ENCODE assay signal across 8 mouse cellular contexts in the genomic region with DNA sequence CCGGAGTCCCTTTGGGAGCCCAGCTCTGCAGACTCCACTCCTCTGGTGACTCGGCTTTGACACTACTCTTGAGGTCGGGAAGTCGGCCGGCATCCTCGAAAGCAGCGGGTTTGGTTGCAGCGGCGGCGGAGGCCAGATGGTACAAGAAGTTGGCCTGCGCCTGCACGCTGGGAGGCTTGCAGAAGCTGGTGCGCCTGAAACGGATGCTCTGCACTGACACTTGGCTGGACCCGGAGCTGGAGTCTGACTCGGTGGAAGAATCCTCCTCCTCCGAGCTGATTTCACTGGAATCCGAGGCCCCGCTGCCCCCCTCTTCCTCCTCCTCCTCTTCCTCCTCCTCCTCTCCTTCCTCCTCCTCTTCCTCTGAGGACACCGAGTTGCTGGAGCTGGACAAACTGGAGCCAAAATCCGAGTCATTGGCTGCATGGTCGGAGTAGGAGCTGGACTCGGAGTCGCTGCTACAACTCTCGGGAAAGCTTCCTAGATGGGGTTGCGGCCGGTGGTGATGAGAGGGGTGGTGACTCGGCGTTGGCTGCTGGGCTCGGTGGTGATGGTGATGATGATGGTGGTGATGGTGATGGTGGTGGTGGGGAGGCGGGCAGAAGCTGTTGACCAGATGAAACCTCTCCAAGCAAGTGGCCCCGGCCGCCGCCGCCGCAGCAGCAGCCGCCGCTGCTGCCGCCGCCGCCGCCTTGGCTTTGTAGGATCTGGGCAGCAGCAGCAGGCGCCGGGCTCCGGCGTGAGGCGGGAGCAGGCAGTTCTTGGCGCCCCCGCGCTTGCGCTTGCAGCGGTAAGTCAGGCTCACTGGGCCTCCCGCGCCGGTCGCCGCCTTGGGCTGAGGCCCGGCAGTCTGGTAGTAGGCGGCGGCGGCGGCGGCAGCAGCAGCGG. TPM values are rescaled to one million over a fixed set of nuclear protein-coding genes. Genes with fewer than 3 reads are reported as not detected.
DNase-seq lines count a peak whose midpoint lies in the region; ATAC-seq and TF ChIP-seq lines count a peak whose summit lies in the region.

No protein-coding gene starts in this region.

- peak overlapping the region; percentile 89 for H3K27ac ChIP-seq in intestine, postnatal 0 days (ENCODE audit: low read depth, low read length)
- H3K27ac ChIP-seq in limb, embryonic 13.5 days: peak overlapping the region; percentile 100
- H3K27ac ChIP-seq in midbrain, embryonic 12.5 days (replicated peaks): peak overlapping the region; percentile 100
- peak overlapping the region; percentile 100 for H3K27ac ChIP-seq in stomach, embryonic 14.5 days (ENCODE audit: low read length)

- H3K27me3 ChIP-seq in intestine, postnatal 0 days (replicated peaks; ENCODE audit: control insufficient read depth, insufficient read depth, low read length): no peaks in the 10 kb centered on the region
- H3K27me3 ChIP-seq in limb, embryonic 13.5 days: no peaks in the 10 kb centered on the region
- H3K27me3 ChIP-seq in midbrain, embryonic 12.5 days: no peaks in the 10 kb centered on the region
- H3K27me3 ChIP-seq in stomach, embryonic 14.5 days (ENCODE audit: control insufficient read depth, insufficient read depth, low read length): no peaks in the 10 kb centered on the region

- peak overlapping the region; percentile 76 for H3K9ac ChIP-seq in intestine, postnatal 0 days (ENCODE audit: low read depth, low read length)
- H3K9ac ChIP-seq in limb, embryonic 13.5 days: peak overlapping the region; percentile 100
- H3K9ac ChIP-seq in midbrain, embryonic 12.5 days (replicated peaks): peak overlapping the region; percentile 100
- peak overlapping the region; percentile 99 for H3K9ac ChIP-seq in stomach, embryonic 14.5 days (replicated peaks; ENCODE audit: low read depth, low read length)

- no peaks in the 10 kb centered on the region for H3K36me3 ChIP-seq in intestine, postnatal 0 days (ENCODE audit: control insufficient read depth, insufficient read depth)
- H3K36me3 ChIP-seq in limb, embryonic 13.5 days: no peaks in the 10 kb centered on the region
- no peaks in the 10 kb centered on the region for H3K36me3 ChIP-seq in midbrain, embryonic 12.5 days
- no peaks in the 10 kb centered on the region for H3K36me3 ChIP-seq in stomach, embryonic 14.5 days (ENCODE audit: control insufficient read depth, insufficient read depth, low read length)

- ATAC-seq in intestine, postnatal 0 days: peak; percentile 79
- ATAC-seq in limb, embryonic 13.5 days (ENCODE audit: low FRiP score, low read depth): no peak
- no peak for ATAC-seq in midbrain, embryonic 12.5 days (ENCODE audit: low FRiP score, low read depth)
- peak; percentile 29; the same call in 1 of the 2 replicates for ATAC-seq in stomach, embryonic 14.5 days (ENCODE audit: insufficient number of reproducible peaks, insufficient read depth, low FRiP score, low read depth)

- peaks cover 9% of the 10 kb centered on the region; the same call in 1 of the 2 replicates for H3K4me1 ChIP-seq in intestine, postnatal 0 days (replicated peaks; ENCODE audit: control insufficient read depth, insufficient read depth, low read length)
- peaks cover 49% of the 10 kb centered on the region for H3K4me1 ChIP-seq in limb, embryonic 13.5 days
- H3K4me1 ChIP-seq in midbrain, embryonic 12.5 days: peaks cover 33% of the 10 kb centered on the region
- peaks cover 36% of the 10 kb centered on the region; the same call in 1 of the 2 replicates for H3K4me1 ChIP-seq in stomach, embryonic 14.5 days (ENCODE audit: control insufficient read depth, insufficient read depth, low read length)

- H3K9me3 ChIP-seq in intestine, postnatal 0 days (ENCODE audit: control insufficient read depth): no peaks in the 10 kb centered on the region
- no peaks in the 10 kb centered on the region for H3K9me3 ChIP-seq in limb, embryonic 13.5 days
- no peaks in the 10 kb centered on the region for H3K9me3 ChIP-seq in midbrain, embryonic 12.5 days
- H3K9me3 ChIP-seq in stomach, embryonic 14.5 days (ENCODE audit: control insufficient read depth, low read depth, low read length): no peaks in the 10 kb centered on the region

- H3K4me3 ChIP-seq in intestine, postnatal 0 days (ENCODE audit: low read depth, low read length): peak overlapping the region; percentile 82
- peak overlapping the region; percentile 98 for H3K4me3 ChIP-seq in limb, embryonic 13.5 days
- peak overlapping the region; percentile 99 for H3K4me3 ChIP-seq in midbrain, embryonic 12.5 days
- peak overlapping the region; percentile 89 for H3K4me3 ChIP-seq in stomach, embryonic 14.5 days (ENCODE audit: low read depth, low read length)

- under 1% methylated on average over 64 of the region's 64 CpGs for WGBS in intestine, postnatal 0 days
- under 1% methylated on average over 61 of the region's 64 CpGs for WGBS in limb, embryonic 13.5 days
- under 1% methylated on average over 63 of the region's 64 CpGs for WGBS in midbrain, embryonic 12.5 days
- under 1% methylated on average over 52 of the region's 64 CpGs for WGBS in stomach, embryonic 14.5 days

- no peak for TF ChIP-seq CTCF in intestine, postnatal 0 days (IDR thresholded peaks at IDR 0.05; ENCODE audit: low read depth)

- H3K4me2 ChIP-seq in intestine, postnatal 0 days (replicated peaks; ENCODE audit: low read depth): peak overlapping the region; percentile 93
- H3K4me2 ChIP-seq in limb, embryonic 13.5 days (replicated peaks): peak overlapping the region; percentile 88
- H3K4me2 ChIP-seq in midbrain, embryonic 12.5 days (replicated peaks): peak overlapping the region; percentile 70
- peak overlapping the region; percentile 96 for H3K4me2 ChIP-seq in stomach, embryonic 14.5 days (replicated peaks; ENCODE audit: low read depth, low read length)

- DNase-seq in ovary, postnatal 36 days (ENCODE audit: low spot score): peak; percentile 73
- no peak for DNase-seq in ovary, adult 18-20 months (ENCODE audit: low spot score)
- DNase-seq in embryo, embryonic 10.5 days (ENCODE audit: low spot score): peak; percentile 67
- DNase-seq in heart, adult 18-20 months: peak; percentile 80 to 85

RNA-seq across cellular contexts. Expression of gene Skida1, which starts 1.8 kb away (rescaled TPM):
- total RNA-seq in heart, adult 18-20 months (2021): 1 to 10 TPM; 2.0 to 2.2 TPM
- 0.95 and 1.2 TPM in 2 replicates for polyA plus RNA-seq in intestine, postnatal 0 days (2015; fragmentation: Nextera tagmentation; extraction: Ambion mirVana)
- 12.2 and 14.9 TPM in 2 replicates for polyA plus RNA-seq in limb, embryonic 13.5 days (2015; fragmentation: Nextera tagmentation; extraction: Ambion mirVana)
- 23.8 and 26.6 TPM in 2 replicates for polyA plus RNA-seq in midbrain, embryonic 12.5 days (2016; fragmentation: Nextera tagmentation; extraction: Ambion mirVana)
- 4.4 and 5.0 TPM in 2 replicates for polyA plus RNA-seq in stomach, embryonic 14.5 days (2014; fragmentation: Nextera tagmentation; extraction: Ambion mirVana)

RNA-seq across cellular contexts. Expression of gene Mllt10, which starts 8.0 kb away (rescaled TPM):
- total RNA-seq in heart, adult 18-20 months (2021): 10 to 100 TPM; 31.0 to 33.4 TPM
- 22.6 and 30.1 TPM in 2 replicates for polyA plus RNA-seq in intestine, postnatal 0 days (2015; fragmentation: Nextera tagmentation; extraction: Ambion mirVana)
- polyA plus RNA-seq in limb, embryonic 13.5 days (2015; fragmentation: Nextera tagmentation; extraction: Ambion mirVana): 68.1 and 72.2 TPM in 2 replicates
- polyA plus RNA-seq in midbrain, embryonic 12.5 days (2016; fragmentation: Nextera tagmentation; extraction: Ambion mirVana): 64.9 and 70.4 TPM in 2 replicates
- polyA plus RNA-seq in stomach, embryonic 14.5 days (2014; fragmentation: Nextera tagmentation; extraction: Ambion mirVana): 45.0 and 56.9 TPM in 2 replicates

RNA-seq across cellular contexts. Expression of gene A930004D18Rik, which starts 9.5 kb away (rescaled TPM):
- total RNA-seq in heart, adult 18-20 months (2021): 1 to 10 TPM; 3.4 to 4.3 TPM
- 6.3 and 6.8 TPM in 2 replicates for polyA plus RNA-seq in intestine, postnatal 0 days (2015; fragmentation: Nextera tagmentation; extraction: Ambion mirVana)
- 15.3 and 19.4 TPM in 2 replicates for polyA plus RNA-seq in limb, embryonic 13.5 days (2015; fragmentation: Nextera tagmentation; extraction: Ambion mirVana)
- polyA plus RNA-seq in midbrain, embryonic 12.5 days (2016; fragmentation: Nextera tagmentation; extraction: Ambion mirVana): 20.5 and 21.5 TPM in 2 replicates
- 9.9 and 11.0 TPM in 2 replicates for polyA plus RNA-seq in stomach, embryonic 14.5 days (2014; fragmentation: Nextera tagmentation; extraction: Ambion mirVana)

RNA-seq across cellular contexts. Expression of gene H2al2a, which starts 50.2 kb away (rescaled TPM):
- total RNA-seq in heart, adult 18-20 months (2021): not detected
- not detected in 2 replicates for polyA plus RNA-seq in intestine, postnatal 0 days (2015; fragmentation: Nextera tagmentation; extraction: Ambion mirVana)
- not detected in 2 replicates for polyA plus RNA-seq in limb, embryonic 13.5 days (2015; fragmentation: Nextera tagmentation; extraction: Ambion mirVana)
- not detected in 2 replicates for polyA plus RNA-seq in midbrain, embryonic 12.5 days (2016; fragmentation: Nextera tagmentation; extraction: Ambion mirVana)
- not detected in 2 replicates for polyA plus RNA-seq in stomach, embryonic 14.5 days (2014; fragmentation: Nextera tagmentation; extraction: Ambion mirVana)

Comparison
In these comparisons a context has a peak if more than half of its experiments do, and no peak if none do; other contexts are left out.
1. ATAC-seq: peak in intestine, postnatal 0 days (single experiment) and stomach, embryonic 14.5 days (single experiment); none in limb, embryonic 13.5 days (single experiment) and midbrain, embryonic 12.5 days (single experiment).
2. Peak in every context shown above with its lines, with median percentiles within 50 percentile points of each other: H3K27ac ChIP-seq, H3K4me2 ChIP-seq, H3K4me3 ChIP-seq and H3K9ac ChIP-seq.